Mouse (Mus musculus) hindbrain, embryonic 14.5 days (tissue): ENCODE measurements around the gene Ccr8. TPM values are rescaled to one million over a fixed set of nuclear protein-coding genes. Genes with fewer than 3 reads are reported as not detected.
A peak's percentile ranks its signal among the peaks of the same experiment; 100 is the strongest.

ENCODE experiments used
- ATAC-seq: fragments of 200-750 bp; cut with Nextera tagmentation; 2 replicates; pipeline ENCODE4 v1.8.0; 2017; ENCODE audit warnings: moderate number of reproducible peaks, mild to moderate bottlenecking, moderate TSS enrichment, moderate library complexity; ENCODE audit not compliant: low FRiP score
- DNase-seq: peaks from one replicate; pipeline ENCODE4 v3.0.0-alpha.2; 2015; ENCODE audit warnings: low spot score
- H3K27ac ChIP-seq: fragments of 300-500 bp; sonication (generic); 2 replicates; pipeline ENCODE4 v1.5.1; 2014; ENCODE audit warnings: mild to moderate bottlenecking, moderate library complexity
- H3K27me3 ChIP-seq: fragments of 300-500 bp; sonication (generic); 2 replicates; pipeline ENCODE4 v1.6.1; 2014; ENCODE audit warnings: mild to moderate bottlenecking, low read length, mixed read lengths; ENCODE audit not compliant: control insufficient read depth, insufficient read depth
- H3K36me3 ChIP-seq: fragments of 300-500 bp; sonication (generic); replicated peaks from 2 replicates; pipeline ENCODE4 v1.6.1; 2014; ENCODE audit not compliant: control insufficient read depth, insufficient read depth
- H3K4me1 ChIP-seq: fragments of 300-500 bp; sonication (generic); replicated peaks from 2 replicates; pipeline ENCODE4 v1.6.1; 2014; ENCODE audit warnings: antibody characterized with exemption, low read length, mixed read lengths; ENCODE audit not compliant: control insufficient read depth, insufficient read depth
- H3K4me2 ChIP-seq: fragments of 300-500 bp; sonication (generic); replicated peaks from 2 replicates; pipeline ENCODE4 v1.6.1; 2014; ENCODE audit warnings: mild to moderate bottlenecking, moderate library complexity
- H3K4me3 ChIP-seq: fragments of 300-500 bp; sonication (generic); replicated peaks from 2 replicates; pipeline ENCODE4 v1.5.1; 2014; ENCODE audit warnings: mild to moderate bottlenecking, low read length
- H3K9ac ChIP-seq: fragments of 300-500 bp; sonication (generic); 2 replicates; pipeline ENCODE4 v1.6.1; 2014
- H3K9me3 ChIP-seq: fragments of 300-500 bp; sonication (generic); 2 replicates; pipeline ENCODE4 v1.6.1; 2016; ENCODE audit warnings: low read length; ENCODE audit not compliant: control insufficient read depth
- WGBS: fragments of 180-500 bp; shearing (Covaris S2); extraction: QIAGEN DNeasy Blood & Tissue Kit; methylation state at CpG from one replicate; pipeline ENCODE4 v1.1.7; 2014; 5-methylcytosine and 5-hydroxymethylcytosine counted together
- polyA plus RNA-seq: library from polyadenylated mRNA; unstranded; fragments of >200 nt; fragmentation: Nextera tagmentation; extraction: Ambion mirVana; gene quantifications from 2 replicates; pipeline ENCODE4 v1.2.1, GENCODE M21; 2014

Ccr8 gene
- polyA plus RNA-seq, 1 experiment from 2014 or later = not detected

- ATAC-seq (no peak), DNase-seq (no peak)
- Histone ChIP-seq H3K4me3 (no peak overlapping the region), H3K9me3 (no peaks in the 10 kb centered on the region), H3K4me2 (no peak overlapping the region), H3K4me1 (peaks cover 3% of the 10 kb centered on the region; the same call in 1 of the 2 replicates), H3K36me3 (peaks cover 46% of the 10 kb centered on the region), H3K27me3 (no peaks in the 10 kb centered on the region), H3K27ac (no peak overlapping the region), H3K9ac (no peak overlapping the region)
- WGBS = 94% methylated on average over 8 of the region's 8 CpGs
Measured at GRCm38 (mm10) chr9:120116184-120116624, 24.3 kb downstream of the Ccr8 start.

- Histone ChIP-seq H3K9ac (no peak overlapping the region), H3K9me3 (no peaks in the 10 kb centered on the region), H3K4me2 (no peak overlapping the region), H3K27me3 (no peaks in the 10 kb centered on the region), H3K27ac (no peak overlapping the region), H3K36me3 (peaks cover 63% of the 10 kb centered on the region), H3K4me3 (no peak overlapping the region), H3K4me1 (no peaks in the 10 kb centered on the region)
- 94% methylated on average over 4 of the region's 4 CpGs for whole genome bisulfite sequencing
- DNase-seq = no peak
- no peak for ATAC-seq
Measured at GRCm38 (mm10) chr9:120118212-120118611, 26.3 kb downstream of the Ccr8 start.

- Histone ChIP-seq H3K27ac (no peak overlapping the region), H3K4me1 (no peaks in the 10 kb centered on the region), H3K27me3 (no peaks in the 10 kb centered on the region), H3K4me3 (no peak overlapping the region), H3K4me2 (no peak overlapping the region), H3K9ac (no peak overlapping the region), H3K36me3 (peaks cover 75% of the 10 kb centered on the region), H3K9me3 (no peaks in the 10 kb centered on the region)
- DNase-seq (no peak), ATAC-seq (no peak)
- WGBS = 92% methylated on average over 7 of the region's 7 CpGs
Measured at GRCm38 (mm10) chr9:120120503-120120902, 28.6 kb downstream of the Ccr8 start.

GRCm38 (mm10) chr9:120126868-120127267, 35.0 kb downstream of the Ccr8 start:
- H3K27me3 ChIP-seq = no peaks in the 10 kb centered on the region
- H3K27ac ChIP-seq = peak overlapping the region; percentile 69
- H3K4me3 ChIP-seq = peak overlapping the region; percentile 100
- DNase-seq (no peak), ATAC-seq (peak; percentile 12; the same call in 1 of the 2 replicates)
- H3K36me3 ChIP-seq = peaks cover 53% of the 10 kb centered on the region
- H3K4me1 ChIP-seq = peaks cover 11% of the 10 kb centered on the region
- WGBS = 62% methylated on average over 11 of the region's 11 CpGs
- peak overlapping the region; percentile 55 for H3K4me2 ChIP-seq
- H3K9me3 ChIP-seq = no peaks in the 10 kb centered on the region
- H3K9ac ChIP-seq = peak overlapping the region; percentile 71

- Histone ChIP-seq H3K9me3 (no peaks in the 10 kb centered on the region), H3K36me3 (peaks cover 55% of the 10 kb centered on the region), H3K4me1 (peaks cover 11% of the 10 kb centered on the region), H3K4me3 (peak within 1 kb of the TSS; percentile 100), H3K27me3 (no peaks in the 10 kb centered on the region), H3K4me2 (peak within 1 kb of the TSS; percentile 89), H3K9ac (peak within 1 kb of the TSS; percentile 99), H3K27ac (peak within 1 kb of the TSS; percentile 84)
- peak; percentile 97 for ATAC-seq
- under 1% methylated on average over 68 of the region's 72 CpGs for WGBS
- peak; percentile 99 for DNase-seq
Measured at GRCm38 (mm10) chr9:120127538-120128251, 35.8 kb downstream of the Ccr8 start, which contains the start of gene Rpsa. TSS of gene Rpsa (plus strand) at chr9:120127689.

- 77% methylated on average over 10 of the region's 10 CpGs for WGBS
- no peak overlapping the region for H3K27ac ChIP-seq
- peak overlapping the region; percentile 89 for H3K4me2 ChIP-seq
- DNase-seq (no peak), ATAC-seq (no peak)
- H3K27me3 ChIP-seq = no peaks in the 10 kb centered on the region
- peaks cover 44% of the 10 kb centered on the region for H3K36me3 ChIP-seq
- peak overlapping the region; percentile 100; the same call in 1 of the 2 replicates for H3K4me3 ChIP-seq
- H3K4me1 ChIP-seq = peaks cover 11% of the 10 kb centered on the region
- H3K9me3 ChIP-seq = no peaks in the 10 kb centered on the region
- 0 out of 2 replicates have a peak overlapping the region, but pooled peaks have one; percentile 99 for H3K9ac ChIP-seq
Measured at GRCm38 (mm10) chr9:120129276-120129675, 37.4 kb downstream of the Ccr8 start.

- no peak overlapping the region for H3K4me2 ChIP-seq
- H3K4me1 ChIP-seq = peaks cover 11% of the 10 kb centered on the region
- no peak overlapping the region for H3K9ac ChIP-seq
- no peak overlapping the region for H3K4me3 ChIP-seq
- no peaks in the 10 kb centered on the region for H3K9me3 ChIP-seq
- DNase-seq (no peak), ATAC-seq (no peak)
- WGBS = 93% methylated on average over 3 of the region's 3 CpGs
- H3K27me3 ChIP-seq = no peaks in the 10 kb centered on the region
- no peak overlapping the region for H3K27ac ChIP-seq
- peaks cover 41% of the 10 kb centered on the region for H3K36me3 ChIP-seq
Measured at GRCm38 (mm10) chr9:120131784-120132288, 39.9 kb downstream of the Ccr8 start.

GRCm38 (mm10) chr9:120132980-120133754, 41.3 kb downstream of the Ccr8 start:
- Histone ChIP-seq H3K36me3 (peaks cover 41% of the 10 kb centered on the region), H3K9ac (no peak overlapping the region), H3K27ac (no peak overlapping the region), H3K27me3 (no peaks in the 10 kb centered on the region), H3K4me2 (no peak overlapping the region), H3K4me3 (no peak overlapping the region), H3K9me3 (no peaks in the 10 kb centered on the region), H3K4me1 (peaks cover 11% of the 10 kb centered on the region)
- no peak for DNase-seq
- ATAC-seq = no peak
- 47% methylated on average over 8 of the region's 8 CpGs for WGBS
